8 mouse cellular contexts compared by ENCODE assay signal in genomic region chr1:189700990-189701389, GRCm38 (mm10). TPM values are rescaled to one million over a fixed set of nuclear protein-coding genes. Genes with fewer than 3 reads are reported as not detected.
A peak's percentile ranks its signal among the peaks of the same experiment; 100 is the strongest.
DNase-seq lines count a peak whose midpoint lies in the region; ATAC-seq and TF ChIP-seq lines count a peak whose summit lies in the region.

No protein-coding gene starts in this region.

- DNase-seq in urinary bladder, postnatal 25 days (ENCODE audit: low spot score): peak; percentile 72
- DNase-seq in urinary bladder, adult 2 months (ENCODE audit: low spot score): no peak
- peak; percentile 57 for DNase-seq in cerebellum, adult 9-10 months
- peak; percentile 81 for DNase-seq in limb, embryonic 11.5 days (ENCODE audit: low spot score)
- peak; percentile 73 for DNase-seq in stomach, postnatal 0 days (ENCODE audit: low spot score)

- no peaks in the 10 kb centered on the region for H3K36me3 ChIP-seq in intestine, embryonic 16.5 days (ENCODE audit: control insufficient read depth, insufficient read depth, low read length)
- no peaks in the 10 kb centered on the region for H3K36me3 ChIP-seq in limb, embryonic 11.5 days (ENCODE audit: control insufficient read depth, insufficient read depth, low read length)
- H3K36me3 ChIP-seq in myocyte (ENCODE audit: control insufficient read depth, insufficient read depth): no peaks in the 10 kb centered on the region
- no peaks in the 10 kb centered on the region for H3K36me3 ChIP-seq in stomach, postnatal 0 days (ENCODE audit: control insufficient read depth, insufficient read depth, low read length)

- H3K9me3 ChIP-seq in intestine, embryonic 16.5 days (ENCODE audit: control insufficient read depth, low read length): no peaks in the 10 kb centered on the region
- H3K9me3 ChIP-seq in limb, embryonic 11.5 days (ENCODE audit: control insufficient read depth, low read length): no peaks in the 10 kb centered on the region
- no peaks in the 10 kb centered on the region for H3K9me3 ChIP-seq in stomach, postnatal 0 days (ENCODE audit: control insufficient read depth, low read length)

- TF ChIP-seq CTCF in stomach, postnatal 0 days (IDR thresholded peaks at IDR 0.05; ENCODE audit: low read depth): peak; percentile 89

- no peaks in the 10 kb centered on the region for H3K79me2 ChIP-seq in myocyte (ENCODE audit: control insufficient read depth, insufficient read depth)

- H3K4me1 ChIP-seq in intestine, embryonic 16.5 days (ENCODE audit: control insufficient read depth, insufficient read depth, low read length): no peaks in the 10 kb centered on the region
- H3K4me1 ChIP-seq in limb, embryonic 11.5 days (ENCODE audit: control insufficient read depth, insufficient read depth, low read length): 0 out of 2 replicates have a peak, but pooled peaks cover 5% of the 10 kb centered on the region
- H3K4me1 ChIP-seq in stomach, postnatal 0 days (replicated peaks; ENCODE audit: control insufficient read depth, insufficient read depth): no peaks in the 10 kb centered on the region

- peak; percentile 88 for ATAC-seq in frontal cortex, adult (ENCODE audit: low TSS enrichment)
- ATAC-seq in intestine, embryonic 16.5 days: peak; percentile 71; the same call in 1 of the 2 replicates
- ATAC-seq in limb, embryonic 11.5 days (ENCODE audit: insufficient number of reproducible peaks, low FRiP score, low TSS enrichment, low read depth): no peak
- peak; percentile 43; the same call in 1 of the 2 replicates for ATAC-seq in stomach, postnatal 0 days (ENCODE audit: low FRiP score, low TSS enrichment)

- no peak for TF ChIP-seq EP300 in stomach, postnatal 0 days (optimal IDR thresholded peaks at IDR 0.05)

- no peak overlapping the region for H3K9ac ChIP-seq in intestine, embryonic 16.5 days (ENCODE audit: low read depth, low read length)
- H3K9ac ChIP-seq in limb, embryonic 11.5 days (ENCODE audit: low read length): no peak overlapping the region
- H3K9ac ChIP-seq in stomach, postnatal 0 days (ENCODE audit: low read length): no peak overlapping the region

- no peak for TF ChIP-seq POLR2A in myocyte (IDR thresholded peaks at IDR 0.05; ENCODE audit: insufficient read length, low read depth)

- no peak overlapping the region for H3K4me3 ChIP-seq in intestine, embryonic 16.5 days (ENCODE audit: low read length)
- H3K4me3 ChIP-seq in limb, embryonic 11.5 days (ENCODE audit: low read depth, low read length): no peak overlapping the region
- no peak overlapping the region for H3K4me3 ChIP-seq in myocyte
- no peak overlapping the region for H3K4me3 ChIP-seq in stomach, postnatal 0 days (ENCODE audit: low read depth, low read length)

- H3K4me2 ChIP-seq in intestine, embryonic 16.5 days (ENCODE audit: low read depth, low read length): no peak overlapping the region
- H3K4me2 ChIP-seq in limb, embryonic 11.5 days (ENCODE audit: low read depth, severe bottlenecking): no peak overlapping the region
- peak overlapping the region; percentile 32 for H3K4me2 ChIP-seq in myocyte (ENCODE audit: low read depth)
- no peak overlapping the region for H3K4me2 ChIP-seq in stomach, postnatal 0 days (replicated peaks; ENCODE audit: low read depth)

- no peak overlapping the region for H3K27ac ChIP-seq in intestine, embryonic 16.5 days (ENCODE audit: low read length)
- H3K27ac ChIP-seq in limb, embryonic 11.5 days (replicated peaks; ENCODE audit: low read depth, low read length): no peak overlapping the region
- no peak overlapping the region for H3K27ac ChIP-seq in stomach, postnatal 0 days (replicated peaks)

- 3% methylated on average over 6 of the region's 6 CpGs for WGBS in intestine, embryonic 16.5 days
- WGBS in limb, embryonic 11.5 days: 1% methylated on average over 6 of the region's 6 CpGs
- WGBS in stomach, postnatal 0 days: under 1% methylated on average over 6 of the region's 6 CpGs

- no peaks in the 10 kb centered on the region for H3K27me3 ChIP-seq in intestine, embryonic 16.5 days (replicated peaks; ENCODE audit: control insufficient read depth, insufficient read depth, low read length)
- no peaks in the 10 kb centered on the region for H3K27me3 ChIP-seq in limb, embryonic 11.5 days (ENCODE audit: control insufficient read depth, insufficient read depth, low read length)
- no peaks in the 10 kb centered on the region for H3K27me3 ChIP-seq in myocyte (ENCODE audit: control insufficient read depth, insufficient read depth, insufficient read length)
- no peaks in the 10 kb centered on the region for H3K27me3 ChIP-seq in stomach, postnatal 0 days (ENCODE audit: control insufficient read depth, insufficient read depth, low read length)

- H3ac ChIP-seq in myocyte (ENCODE audit: control insufficient read depth, insufficient read length): no peak overlapping the region

TF ChIP-seq in myocyte, 11 proteins besides CTCF, POLR2A, EP300 and RAD21:
- no peak for TF ChIP-seq REST (IDR thresholded peaks at IDR 0.05; ENCODE audit: insufficient read depth, insufficient read length)
- TF ChIP-seq MAX (IDR thresholded peaks at IDR 0.05; ENCODE audit: low read depth): no peak
- TF ChIP-seq MYOG (IDR thresholded peaks at IDR 0.05; ENCODE audit: control insufficient read depth in 1 of 3, insufficient read depth in 1 of 3, insufficient read length in 2 of 3, low read depth in 2 of 3): no peak
- TF ChIP-seq CEBPB (IDR thresholded peaks at IDR 0.05; ENCODE audit: insufficient read depth, poor library complexity, severe bottlenecking): no peak
- TF ChIP-seq SRF (IDR thresholded peaks at IDR 0.05; ENCODE audit: control insufficient read depth, insufficient read length, low read depth): no peak
- TF ChIP-seq POLR2AphosphoS2 (IDR thresholded peaks at IDR 0.05; ENCODE audit: insufficient read length, low read depth): no peak
- TF ChIP-seq TCF3 (IDR thresholded peaks at IDR 0.05; ENCODE audit: insufficient read length, low read depth): no peak
- TF ChIP-seq MYOD1 (IDR thresholded peaks at IDR 0.05; ENCODE audit: control insufficient read depth in 1 of 3, insufficient read length in 2 of 3, low read depth in 2 of 3): no peak
- no peak for TF ChIP-seq E2F4 (IDR thresholded peaks at IDR 0.05; ENCODE audit: insufficient read depth)
- TF ChIP-seq TCF12 (IDR thresholded peaks at IDR 0.05; ENCODE audit: insufficient read depth, poor library complexity, severe bottlenecking): no peak
- TF ChIP-seq USF1 (IDR thresholded peaks at IDR 0.05; ENCODE audit: low read depth): no peak

RNA-seq across cellular contexts. Expression of gene Cenpf, which starts 13.1 kb away (rescaled TPM):
- 0.40 and 0.65 TPM in 2 replicates for polyA plus RNA-seq in urinary bladder, adult 2 months (2012; rRNA removed)
- polyA plus RNA-seq in intestine, embryonic 16.5 days (2015; fragmentation: Nextera tagmentation; extraction: Ambion mirVana): 45.1 and 54.7 TPM in 2 replicates
- polyA plus RNA-seq in limb, embryonic 11.5 days (2014; fragmentation: Nextera tagmentation; extraction: Ambion mirVana): 96.7 and 103 TPM in 2 replicates
- polyA plus RNA-seq in myocyte (2012; fragmentation: generic; extraction: Trizol): 2.2 TPM
- 16.5 and 21.7 TPM in 2 replicates for polyA plus RNA-seq in stomach, postnatal 0 days (2015; fragmentation: Nextera tagmentation; extraction: Ambion mirVana)

RNA-seq across cellular contexts. Expression of gene Ptpn14, which starts 27.1 kb away (rescaled TPM):
- 12.2 and 16.3 TPM in 2 replicates for polyA plus RNA-seq in urinary bladder, adult 2 months (2012; rRNA removed)
- polyA plus RNA-seq in intestine, embryonic 16.5 days (2015; fragmentation: Nextera tagmentation; extraction: Ambion mirVana): 4.0 and 4.2 TPM in 2 replicates
- 8.8 and 9.5 TPM in 2 replicates for polyA plus RNA-seq in limb, embryonic 11.5 days (2014; fragmentation: Nextera tagmentation; extraction: Ambion mirVana)
- 13.6 TPM for polyA plus RNA-seq in myocyte (2012; fragmentation: generic; extraction: Trizol)
- 4.5 and 5.3 TPM in 2 replicates for polyA plus RNA-seq in stomach, postnatal 0 days (2015; fragmentation: Nextera tagmentation; extraction: Ambion mirVana)
